Mouse (Mus musculus): ENCODE data around the gene Cd40lg.
A peak's percentile ranks its signal among the peaks of the same experiment; 100 is the strongest.

Cd40lg gene

DNA sequence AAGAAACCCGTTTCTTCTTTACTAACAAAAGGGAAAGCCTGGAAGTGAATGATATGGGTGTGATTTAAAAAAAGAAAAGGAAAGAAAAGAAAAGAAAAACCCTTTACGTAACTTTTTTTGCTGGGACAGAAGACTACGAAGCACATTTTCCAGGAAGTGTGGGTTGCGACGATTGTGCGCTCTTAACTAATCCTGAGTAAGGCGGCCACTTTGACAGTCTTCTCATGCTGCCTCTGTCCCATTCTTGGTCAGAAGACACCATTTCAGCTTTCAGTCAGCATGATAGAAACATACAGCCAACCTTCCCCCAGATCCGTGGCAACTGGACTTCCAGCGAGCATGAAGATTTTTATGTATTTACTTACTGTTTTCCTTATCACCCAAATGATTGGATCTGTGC lies at the start of gene Cd40lg:
Cd40lg (plus strand) TSS at position 268 of the 400 bp plus-strand sequence.
- no peak for DNase-seq

DNA sequence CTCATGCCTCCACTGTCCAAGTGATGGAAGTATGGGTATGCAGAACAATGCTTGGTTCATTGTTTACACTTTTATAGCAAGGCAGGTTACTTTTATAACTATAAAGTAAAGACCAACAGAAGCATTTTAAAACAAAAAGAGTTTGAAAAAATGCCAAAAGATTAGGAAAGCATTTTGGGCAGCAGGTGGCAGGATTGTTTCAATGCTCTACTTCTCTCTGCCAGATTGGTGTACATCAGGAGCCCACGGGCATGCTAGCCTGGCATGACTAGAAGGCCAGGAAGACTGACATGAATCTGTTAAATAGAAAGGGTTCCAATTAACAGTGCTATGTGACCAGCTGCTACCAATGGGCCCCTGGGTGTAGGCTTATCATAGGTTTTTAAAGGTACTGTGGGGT lies 45.4 kb upstream of the Cd40lg start:
- DNase-seq: no peak

DNA sequence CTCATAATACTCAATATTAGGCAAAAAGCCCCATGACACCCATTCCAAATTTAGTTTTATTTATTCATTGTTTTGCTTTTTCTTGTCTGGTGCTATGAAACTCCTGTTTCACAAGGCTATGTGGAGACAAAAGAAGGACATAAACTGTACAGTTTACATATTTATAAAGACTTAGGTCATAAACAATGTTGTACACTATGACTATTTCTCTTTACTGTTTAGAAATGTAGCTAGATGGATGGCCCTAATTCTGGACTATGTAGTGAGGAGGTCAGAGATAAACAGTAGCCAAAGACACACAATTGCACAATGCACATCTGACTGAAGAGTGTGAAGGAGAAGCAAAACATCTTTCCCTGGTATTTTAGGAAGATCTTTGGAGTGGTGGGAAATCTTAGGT lies 40.7 kb upstream of the Cd40lg start:
- DNase-seq: no peak

GRCm38 (mm10) chrX:57177225-57177779 lies 34.6 kb upstream of the Cd40lg start:
- no peak for DNase-seq

DNA sequence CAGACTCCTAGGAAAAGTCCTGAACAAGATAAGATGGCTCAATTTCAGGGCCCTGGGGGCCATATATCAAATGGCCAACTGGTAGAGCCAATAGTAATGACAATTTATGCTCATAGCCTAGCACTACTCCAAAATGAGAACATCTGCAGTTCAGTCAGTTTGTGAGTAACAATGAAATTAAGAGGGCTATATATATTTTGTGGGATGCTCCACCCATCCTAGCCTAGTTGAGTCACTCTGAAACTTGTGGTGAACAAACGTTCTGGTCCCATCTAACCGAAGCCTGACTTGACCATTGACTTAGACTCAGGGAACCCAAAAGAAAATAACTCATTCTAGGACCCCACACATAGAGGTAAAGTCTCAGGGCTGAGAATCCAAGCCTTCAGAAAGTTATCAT lies 29.5 kb upstream of the Cd40lg start:
- DNase-seq: no peak

DNA sequence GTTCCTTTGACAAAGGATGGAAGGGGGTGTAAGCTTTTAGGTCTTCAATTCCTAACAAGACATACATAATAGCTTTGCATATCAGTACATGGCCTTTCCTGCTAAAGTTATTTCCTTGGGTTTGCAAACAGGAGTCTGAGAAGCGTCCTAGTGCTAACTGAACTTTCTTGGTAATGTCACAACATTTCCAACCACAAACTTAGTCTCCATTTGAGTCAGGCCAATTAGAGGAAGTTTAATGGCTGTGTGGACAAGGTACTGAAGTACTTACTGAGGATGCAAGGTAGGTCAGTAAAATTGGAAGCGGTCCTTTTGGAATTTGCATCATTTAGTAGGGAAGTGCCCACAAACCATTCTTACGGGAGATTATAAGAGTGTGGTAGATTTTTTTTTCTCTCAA lies 28.6 kb upstream of the Cd40lg start:
- no peak for DNase-seq

DNA sequence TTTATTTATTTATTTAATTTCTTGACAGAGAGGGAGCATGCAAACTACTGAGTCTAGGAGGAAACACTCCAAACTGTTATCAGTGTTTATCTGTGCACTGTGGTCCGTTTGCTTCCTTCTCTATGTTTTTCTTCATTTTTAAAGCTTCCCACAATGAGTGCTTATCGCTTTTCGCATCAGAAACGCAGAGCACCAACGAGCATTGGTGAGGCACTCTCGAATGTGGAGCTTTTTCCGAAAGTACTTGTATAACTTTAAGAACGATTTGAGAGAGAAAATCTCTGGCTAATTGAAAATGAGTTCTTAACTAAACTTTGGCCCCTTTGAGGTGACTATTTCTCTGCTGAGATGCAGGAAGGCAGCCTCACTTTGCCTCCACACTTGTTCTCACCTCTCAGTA lies 24.6 kb upstream of the Cd40lg start:
- no peak for DNase-seq

DNA sequence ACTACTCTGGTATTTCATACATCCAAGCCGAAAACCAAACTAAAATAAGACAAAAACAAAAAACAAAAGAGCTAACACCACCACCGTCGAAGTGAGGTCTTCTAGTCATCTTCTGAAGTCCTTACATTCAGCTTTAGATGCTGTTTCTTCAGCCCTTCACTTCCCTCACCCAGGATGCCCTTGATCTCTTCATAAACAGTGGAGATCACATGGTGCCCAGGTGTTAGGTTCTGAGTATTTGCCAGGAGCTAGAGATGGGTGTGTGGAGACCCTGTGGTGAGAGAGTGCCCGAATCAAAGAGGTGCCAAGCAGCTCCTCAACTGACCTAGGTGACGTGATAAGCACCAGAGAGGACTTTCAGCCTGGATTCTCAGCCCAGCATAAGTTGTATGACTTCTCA lies 22.6 kb upstream of the Cd40lg start:
- DNase-seq: no peak

- no peak for DNase-seq
Measured at GRCm38 (mm10) chrX:57196319-57196718, 15.6 kb upstream of the Cd40lg start.

- no peak for DNase-seq
Measured at GRCm38 (mm10) chrX:57198036-57198435, 13.9 kb upstream of the Cd40lg start.

DNA sequence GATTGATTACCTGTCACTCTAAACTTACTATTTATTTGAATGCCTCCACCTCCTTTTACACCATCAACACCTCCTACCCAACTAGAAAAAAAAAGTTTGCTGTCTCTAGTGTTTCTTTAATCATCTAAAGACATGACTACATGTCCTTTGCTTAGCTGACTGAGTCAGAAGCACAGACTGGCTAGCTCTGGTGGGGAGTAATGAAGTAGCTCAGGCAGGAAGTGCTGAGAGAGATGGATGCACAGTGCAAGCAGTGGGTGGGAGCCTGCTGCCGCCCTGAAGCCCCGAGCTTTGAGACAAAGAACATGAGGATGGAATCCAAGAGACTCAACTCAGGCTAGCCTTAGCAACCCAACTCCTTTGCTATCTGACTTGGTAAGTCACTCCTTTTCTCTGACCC lies 11.5 kb upstream of the Cd40lg start:
- DNase-seq: no peak

DNA sequence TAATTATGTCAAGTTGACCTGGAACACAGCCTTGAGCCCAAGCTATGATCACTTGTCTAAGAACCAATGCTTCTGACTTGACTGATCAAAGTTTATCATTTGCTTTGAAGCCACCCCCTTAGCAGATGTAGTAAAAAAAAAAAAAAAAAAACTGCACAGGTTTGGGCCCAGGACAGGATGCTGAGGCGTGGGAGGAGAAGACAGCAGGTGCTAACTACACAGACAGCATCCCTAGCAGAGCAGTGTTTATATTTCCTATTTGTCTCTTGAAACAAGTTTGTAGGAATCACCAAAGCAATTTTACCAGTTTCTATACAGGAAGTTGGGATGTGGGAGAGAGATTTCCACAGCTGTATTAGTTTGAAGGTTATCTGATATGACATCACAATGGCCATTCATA lies 1.4 kb upstream of the Cd40lg start:
- DNase-seq: no peak

GRCm38 (mm10) chrX:57212862-57213261 lies 919 bp downstream of the Cd40lg start:
- no peak for DNase-seq

GRCm38 (mm10) chrX:57215495-57215894 lies 3.6 kb downstream of the Cd40lg start:
- no peak for DNase-seq

DNA sequence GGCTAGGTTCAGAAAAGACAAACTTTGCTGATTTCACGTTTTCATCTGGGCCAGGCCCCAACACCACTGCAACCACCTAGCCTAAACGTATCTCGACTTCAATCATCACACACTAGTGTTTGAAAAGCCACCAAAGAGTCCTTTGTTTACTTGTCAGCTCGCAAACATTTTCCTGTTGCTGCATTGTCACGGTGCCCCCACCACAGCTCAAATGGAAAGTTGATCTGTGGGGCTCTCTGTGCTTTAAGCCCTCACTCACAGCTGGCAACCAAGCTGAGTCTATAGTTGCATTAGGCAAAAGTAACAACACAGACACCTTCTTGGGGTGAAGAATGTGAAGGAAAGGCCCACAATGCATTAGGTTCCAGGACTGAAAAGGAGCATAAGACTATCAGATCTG lies 4.3 kb downstream of the Cd40lg start:
- DNase-seq: no peak

- DNase-seq: no peak
Measured at GRCm38 (mm10) chrX:57219563-57219962, 7.6 kb downstream of the Cd40lg start.

- DNase-seq: no peak
Measured at GRCm38 (mm10) chrX:57221881-57222280, 9.9 kb downstream of the Cd40lg start.

- no peak for DNase-seq
Measured at GRCm38 (mm10) chrX:57223301-57223700, 11.4 kb downstream of the Cd40lg start.

DNA sequence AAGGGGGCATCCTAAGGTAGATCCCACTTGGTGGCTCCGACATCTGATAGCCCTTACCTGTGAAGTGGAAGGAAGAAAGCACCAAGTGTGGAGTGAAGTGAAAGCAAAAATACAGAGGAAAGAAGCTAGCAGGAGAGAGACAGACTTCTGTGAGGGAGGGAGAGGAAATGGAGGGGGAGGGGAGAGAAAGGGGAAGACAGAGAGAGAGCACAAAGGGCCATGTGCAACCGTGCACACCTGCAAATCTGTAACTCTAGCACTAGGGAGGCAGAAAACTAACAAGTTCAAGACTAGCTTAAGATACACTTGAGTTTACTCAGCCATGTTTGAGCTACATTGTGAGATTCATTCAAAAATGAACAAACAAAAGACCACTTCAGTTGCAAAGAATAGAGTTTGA lies 16.2 kb downstream of the Cd40lg start:
- no peak for DNase-seq

DNA sequence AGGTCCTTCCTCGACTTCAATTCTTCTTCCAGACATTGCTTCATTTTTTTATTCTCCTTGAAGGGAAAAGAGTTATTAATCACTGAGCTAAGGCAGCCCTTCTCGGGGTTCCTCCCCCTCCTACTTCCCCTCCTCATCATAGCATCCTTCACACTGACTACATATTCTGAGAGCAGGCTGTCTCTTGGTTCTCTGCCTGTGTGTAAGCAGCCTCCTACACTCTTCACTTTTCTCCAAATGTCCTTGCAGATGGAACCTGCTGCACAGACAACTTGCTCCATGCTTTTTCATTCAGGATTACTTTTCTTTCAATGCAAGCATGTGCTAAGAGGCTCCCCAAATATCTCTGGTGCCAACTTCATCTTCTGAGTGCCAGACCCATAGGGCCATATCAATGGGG lies 21.7 kb downstream of the Cd40lg start:
- DNase-seq: no peak

DNA sequence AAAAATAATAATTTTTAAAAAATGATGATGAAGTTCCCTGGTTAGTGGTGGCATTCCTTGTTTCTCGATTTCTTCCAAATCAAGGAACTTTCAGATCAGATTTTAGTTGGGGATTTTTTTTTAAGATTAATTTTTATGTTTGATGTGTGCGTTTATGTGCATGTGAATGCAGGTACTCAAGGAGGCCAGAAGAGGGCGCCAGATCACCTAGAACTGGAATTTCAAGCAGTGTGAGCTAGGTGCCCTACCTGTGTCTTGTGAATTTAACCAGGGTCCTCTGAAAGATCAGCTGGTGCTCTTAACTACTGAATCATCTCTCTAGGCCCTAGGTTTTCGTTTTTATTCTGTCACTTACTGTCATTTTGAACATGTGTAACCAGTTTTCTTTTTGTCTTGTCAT lies 24.0 kb downstream of the Cd40lg start:
- DNase-seq: peak in 1 of 2 experiments; percentile 5

DNA sequence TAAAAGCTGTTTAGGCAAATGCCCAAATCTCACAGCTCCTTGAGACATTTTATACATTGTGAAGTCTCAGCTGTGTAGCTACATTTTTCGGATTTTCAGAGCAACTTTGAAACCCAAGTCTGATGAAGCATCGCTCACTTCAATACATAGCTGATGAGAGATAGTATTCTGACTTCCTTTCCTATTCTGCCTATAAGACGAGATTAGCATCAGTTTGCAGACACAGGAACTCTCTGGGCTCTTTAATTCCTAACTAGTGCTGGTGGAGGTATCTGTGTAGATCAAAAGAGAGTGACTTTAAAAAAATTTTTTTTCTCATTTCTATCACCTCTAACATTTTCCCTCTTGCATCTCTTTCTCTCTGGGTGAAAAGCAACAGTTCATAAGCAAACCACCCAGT lies 26.6 kb downstream of the Cd40lg start:
- no peak for DNase-seq

DNA sequence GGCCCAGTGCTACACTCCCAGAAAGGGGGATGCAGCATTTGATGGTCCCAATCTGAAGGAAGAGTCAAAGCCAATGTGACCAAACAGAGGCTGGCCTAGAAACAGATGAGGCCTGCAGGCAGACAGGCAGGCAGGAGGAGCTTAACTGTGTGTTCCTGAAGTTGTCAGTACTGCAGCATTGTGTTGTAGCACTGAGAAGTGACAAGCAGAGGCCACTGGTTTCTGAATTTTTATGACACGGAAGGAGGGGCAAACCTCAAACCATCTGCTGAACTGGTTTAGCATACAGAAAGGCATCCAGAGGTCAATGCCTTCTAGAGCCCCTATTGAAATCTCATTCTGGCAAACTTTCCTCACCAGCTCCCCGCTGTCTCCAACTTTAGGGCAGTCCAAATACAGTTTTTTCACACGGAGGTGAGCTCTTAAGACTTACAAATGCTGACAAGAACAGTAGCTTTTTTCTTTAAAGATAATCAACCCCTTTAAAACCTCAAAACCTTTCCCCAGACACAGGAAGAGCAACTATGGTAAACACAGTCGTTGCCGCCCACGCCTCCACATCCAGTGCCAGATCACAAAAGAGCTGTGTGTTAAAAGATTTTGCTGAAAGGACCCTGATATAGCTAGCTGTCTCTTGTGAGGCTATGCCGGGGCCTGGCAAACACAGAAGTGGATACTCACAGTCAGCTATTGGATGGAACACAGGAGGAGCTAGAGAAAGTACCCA lies 41.5 kb downstream of the Cd40lg start:
- no peak for DNase-seq

DNA sequence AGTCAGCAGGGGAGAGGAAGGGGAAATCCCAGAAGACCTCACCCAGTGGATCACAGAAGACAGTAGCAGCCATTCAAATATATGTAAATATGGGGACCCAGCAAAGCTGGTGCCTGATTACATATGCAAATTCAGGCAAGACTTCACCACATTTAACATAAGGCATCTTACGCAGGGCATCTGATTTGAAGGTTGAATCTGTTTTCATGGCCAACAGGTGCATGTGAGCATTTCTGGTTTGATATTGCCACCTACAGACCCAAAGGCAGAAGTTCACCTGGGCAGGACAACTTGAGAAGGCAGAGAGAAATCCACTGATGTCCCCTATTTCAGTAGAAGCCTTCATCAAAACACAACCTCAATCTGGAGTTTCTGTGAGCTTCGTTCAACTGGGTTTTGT lies 48.8 kb downstream of the Cd40lg start:
- DNase-seq: peak in 1 of 2 experiments; percentile 6

DNA sequence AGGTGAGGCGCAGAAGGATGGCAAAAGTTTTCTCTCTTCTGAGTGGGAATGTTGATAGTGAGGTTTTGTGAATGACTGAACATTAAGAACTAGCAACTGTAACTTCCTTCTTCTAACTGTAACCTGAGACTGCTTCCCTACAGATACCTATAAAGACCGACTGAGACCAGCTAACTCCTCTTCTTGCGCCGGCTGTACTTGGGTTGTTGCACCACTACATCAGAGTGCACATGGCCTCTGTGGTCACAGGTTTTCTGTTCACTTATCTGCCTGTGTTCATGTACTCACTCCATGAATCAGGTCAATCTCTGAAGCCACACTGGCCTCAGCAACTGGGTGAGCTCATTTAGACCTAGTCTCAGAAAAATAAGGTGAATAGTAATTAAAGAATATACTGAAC lies 51.6 kb downstream of the Cd40lg start:
- DNase-seq: no peak

All from kidney, postnatal 36 days (tissue).